ENCODE assay signal across 23 mouse cellular contexts in genomic region chr15:59262380-59262779, GRCm38 (mm10).
"Had no signal": no experiment of that assay in that cellular context is flagged by ENCODE, and none has a peak within 500 bp of the region (broad histone marks: within the 10 kb centered on the region; RNA-seq: fewer than 3 reads in every experiment).

No protein-coding gene starts in this region.

- H3K4me3 ChIP-seq: heart, embryonic 10.5 days; heart, embryonic 12.5 days; hindbrain, embryonic 10.5 days; hindbrain, embryonic 12.5 days; intestine, embryonic 15.5 days; layer of hippocampus, adult 2 months; left cerebral cortex, adult 2 months; limb, embryonic 10.5 days; limb, embryonic 12.5 days; liver, embryonic 13.5 days; liver, embryonic 15.5 days had no signal

- H3K4me1 ChIP-seq: hindbrain, embryonic 10.5 days; hindbrain, embryonic 12.5 days; limb, embryonic 12.5 days had no signal

- H3K36me3 ChIP-seq: heart, embryonic 10.5 days; heart, embryonic 12.5 days; hindbrain, embryonic 10.5 days; hindbrain, embryonic 12.5 days; intestine, embryonic 15.5 days; limb, embryonic 10.5 days; limb, embryonic 12.5 days; liver, embryonic 13.5 days; liver, embryonic 15.5 days had no signal

- DNase-seq: gastrocnemius, postnatal 10 days; gastrocnemius, postnatal 25 days; heart, adult 18-20 months; heart, postnatal 10 days; heart, postnatal 4 days; kidney, adult 18-20 months; kidney, adult 8-10 months; kidney, postnatal 10 days; kidney, postnatal 25 days; kidney, postnatal 4 days; liver; liver, embryonic 13.5 days had no signal

- H3K27me3 ChIP-seq: hindbrain, embryonic 12.5 days; intestine, embryonic 15.5 days; limb, embryonic 12.5 days; liver, embryonic 13.5 days; liver, embryonic 15.5 days had no signal

- H3K27ac ChIP-seq: heart, embryonic 10.5 days; hindbrain, embryonic 10.5 days; hindbrain, embryonic 12.5 days; hindbrain, embryonic 14.5 days; intestine, embryonic 15.5 days; layer of hippocampus, adult 2 months; left cerebral cortex, adult 2 months; limb, embryonic 10.5 days; limb, embryonic 12.5 days; liver, embryonic 13.5 days; liver, embryonic 15.5 days had no signal

- H3K9ac ChIP-seq: heart, embryonic 12.5 days; hindbrain, embryonic 12.5 days; hindbrain, embryonic 14.5 days; intestine, embryonic 15.5 days; limb, embryonic 12.5 days; liver, embryonic 13.5 days; liver, embryonic 15.5 days had no signal

- H3K9me3 ChIP-seq: heart, embryonic 10.5 days; heart, embryonic 12.5 days; hindbrain, embryonic 10.5 days; hindbrain, embryonic 12.5 days; intestine, embryonic 15.5 days; limb, embryonic 10.5 days; limb, embryonic 12.5 days; liver, embryonic 13.5 days; liver, embryonic 15.5 days had no signal
